Mouse (Mus musculus) forebrain, embryonic 11.5 days (tissue): ENCODE measurements around the gene Nicn1. TPM values are rescaled to one million over a fixed set of nuclear protein-coding genes. Genes with fewer than 3 reads are reported as not detected.
A peak's percentile ranks its signal among the peaks of the same experiment; 100 is the strongest.
"Not testable (repeated sequence)": the region's sequence is repeated elsewhere in the genome, so short reads cannot be mapped to it uniquely, and the experiment has no call there.

Source experiments
- ATAC-seq: fragments of 200-750 bp; cut with Nextera tagmentation; replicated peaks from 2 replicates; pipeline ENCODE4 v1.8.0; 2017; ENCODE audit warnings: moderate TSS enrichment; ENCODE audit not compliant: low FRiP score
- DNase-seq: peaks from one replicate; pipeline ENCODE4 v3.0.0-alpha.2; 2017; ENCODE audit warnings: low spot score
- H3K27ac ChIP-seq: fragments of 300-500 bp; sonication (generic); 2 replicates; pipeline ENCODE4 v1.5.1; 2014; ENCODE audit warnings: low read depth, low read length
- H3K27me3 ChIP-seq: fragments of 300-500 bp; sonication (generic); 2 replicates; pipeline ENCODE4 v1.6.1; 2014; ENCODE audit warnings: mild to moderate bottlenecking, low read length, mixed read lengths; ENCODE audit not compliant: control insufficient read depth, insufficient read depth
- H3K36me3 ChIP-seq: fragments of 300-500 bp; sonication (generic); 2 replicates; pipeline ENCODE4 v1.6.1; 2014; ENCODE audit warnings: mild to moderate bottlenecking, low read length, moderate library complexity, mixed read lengths; ENCODE audit not compliant: control insufficient read depth, insufficient read depth
- H3K4me1 ChIP-seq: fragments of 300-500 bp; sonication (generic); replicated peaks from 2 replicates; pipeline ENCODE4 v1.6.1; 2014; ENCODE audit warnings: low read length, mixed read lengths; ENCODE audit not compliant: control insufficient read depth, insufficient read depth
- H3K4me2 ChIP-seq: fragments of 300-500 bp; sonication (generic); 2 replicates; pipeline ENCODE4 v1.6.1; 2014; ENCODE audit warnings: low read depth, mild to moderate bottlenecking, low read length, moderate library complexity, mixed read lengths; ENCODE audit not compliant: severe bottlenecking
- H3K4me3 ChIP-seq: fragments of 300-500 bp; sonication (generic); 2 replicates; pipeline ENCODE4 v1.5.1; 2014; ENCODE audit warnings: low read depth, low read length
- H3K9ac ChIP-seq: fragments of 300-500 bp; sonication (generic); 2 replicates; pipeline ENCODE4 v1.6.1; 2014; ENCODE audit warnings: low read length
- H3K9me3 ChIP-seq: fragments of 300-500 bp; sonication (generic); 2 replicates; pipeline ENCODE4 v1.6.1; 2016; ENCODE audit warnings: low read length, mixed read lengths; ENCODE audit not compliant: control insufficient read depth
- WGBS: fragments of 180-500 bp; shearing (Covaris S2); extraction: QIAGEN DNeasy Blood & Tissue Kit; methylation state at CpG from one replicate; pipeline ENCODE4 v1.1.7; 2014; 5-methylcytosine and 5-hydroxymethylcytosine counted together
- polyA plus RNA-seq: library from polyadenylated mRNA; unstranded; fragments of >200 nt; fragmentation: Nextera tagmentation; extraction: Ambion mirVana; gene quantifications from 2 replicates; pipeline ENCODE4 v1.2.1, GENCODE M21; 2014

Nicn1 gene
- polyA plus RNA-seq, 1 experiment from 2014 or later, result 46.8 TPM

GRCm38 (mm10) chr9:108272691-108273090 is 17.5 kb upstream of the Nicn1 start:
- no peak for ATAC-seq
- Histone ChIP-seq H3K9me3 (no peaks in the 10 kb centered on the region), H3K9ac (no peak overlapping the region), H3K27ac (no peak overlapping the region), H3K36me3 (no peaks in the 10 kb centered on the region), H3K4me2 (no peak overlapping the region), H3K4me1 (no peaks in the 10 kb centered on the region), H3K4me3 (no peak overlapping the region), H3K27me3 (no peaks in the 10 kb centered on the region)
- DNase-seq, result no peak
- 74% methylated on average over 5 of the region's 5 CpGs for WGBS

- Histone ChIP-seq H3K4me3 (no peak overlapping the region), H3K36me3 (no peaks in the 10 kb centered on the region), H3K4me1 (no peaks in the 10 kb centered on the region), H3K27me3 (no peaks in the 10 kb centered on the region), H3K9me3 (no peaks in the 10 kb centered on the region), H3K27ac (no peak overlapping the region), H3K9ac (no peak overlapping the region), H3K4me2 (no peak overlapping the region)
- 64% methylated on average over 4 of the region's 4 CpGs for WGBS
- DNase-seq, result no peak
- no peak for ATAC-seq
Observed at GRCm38 (mm10) chr9:108273485-108273884, 16.7 kb upstream of the Nicn1 start.

- DNase-seq, result no peak
- no peak for ATAC-seq
- no peak overlapping the region for H3K4me2 ChIP-seq
- H3K27me3 ChIP-seq, result no peaks in the 10 kb centered on the region
- H3K9me3 ChIP-seq, result no peaks in the 10 kb centered on the region
- H3K27ac ChIP-seq, result no peak overlapping the region
- H3K4me1 ChIP-seq, result no peaks in the 10 kb centered on the region
- no peak overlapping the region for H3K9ac ChIP-seq
- no peak overlapping the region for H3K4me3 ChIP-seq
- WGBS, result 73% methylated on average over 5 of the region's 5 CpGs
- H3K36me3 ChIP-seq, result no peaks in the 10 kb centered on the region
Observed at GRCm38 (mm10) chr9:108274476-108275330, 15.5 kb upstream of the Nicn1 start.

- H3K4me3 ChIP-seq, result no peak overlapping the region
- H3K4me1 ChIP-seq, result no peaks in the 10 kb centered on the region
- H3K9me3 ChIP-seq, result no peaks in the 10 kb centered on the region
- DNase-seq, result no peak
- H3K27me3 ChIP-seq, result no peaks in the 10 kb centered on the region
- WGBS, result 68% methylated on average over 6 of the region's 6 CpGs
- no peak overlapping the region for H3K9ac ChIP-seq
- ATAC-seq, result no peak
- no peak overlapping the region for H3K4me2 ChIP-seq
- no peaks in the 10 kb centered on the region for H3K36me3 ChIP-seq
- no peak overlapping the region for H3K27ac ChIP-seq
Observed at GRCm38 (mm10) chr9:108275331-108275659, 14.9 kb upstream of the Nicn1 start.

GRCm38 (mm10) chr9:108278697-108279450 is 11.4 kb upstream of the Nicn1 start:
- H3K27ac ChIP-seq, result no peak overlapping the region
- DNase-seq (peak; percentile 57), ATAC-seq (no peak)
- H3K9me3 ChIP-seq, result no peaks in the 10 kb centered on the region
- no peaks in the 10 kb centered on the region for H3K36me3 ChIP-seq
- 69% methylated on average over 10 of the region's 10 CpGs for WGBS
- no peak overlapping the region for H3K4me2 ChIP-seq
- no peak overlapping the region for H3K4me3 ChIP-seq
- H3K4me1 ChIP-seq, result no peaks in the 10 kb centered on the region
- H3K9ac ChIP-seq, result no peak overlapping the region
- no peaks in the 10 kb centered on the region for H3K27me3 ChIP-seq

- Histone ChIP-seq H3K4me3 (no peak overlapping the region), H3K4me1 (no peaks in the 10 kb centered on the region), H3K27me3 (no peaks in the 10 kb centered on the region), H3K27ac (no peak overlapping the region), H3K36me3 (no peaks in the 10 kb centered on the region), H3K9ac (no peak overlapping the region), H3K9me3 (no peaks in the 10 kb centered on the region), H3K4me2 (no peak overlapping the region)
- 57% methylated on average over 8 of the region's 8 CpGs for WGBS
- ATAC-seq (no peak), DNase-seq (no peak)
Observed at GRCm38 (mm10) chr9:108280071-108280828, 10.0 kb upstream of the Nicn1 start.

- peak; percentile 80 for DNase-seq
- Histone ChIP-seq H3K4me3 (no peak overlapping the region), H3K4me2 (no peak overlapping the region), H3K27me3 (no peaks in the 10 kb centered on the region), H3K9me3 (no peaks in the 10 kb centered on the region), H3K36me3 (no peaks in the 10 kb centered on the region), H3K9ac (no peak overlapping the region), H3K4me1 (no peaks in the 10 kb centered on the region), H3K27ac (no peak overlapping the region)
- 14% methylated on average over 6 of the region's 6 CpGs for WGBS
- ATAC-seq, result 0 out of 2 replicates have a peak, but pooled peaks have one; percentile 39
Observed at GRCm38 (mm10) chr9:108284410-108284809, 5.8 kb upstream of the Nicn1 start.

GRCm38 (mm10) chr9:108287526-108288238 is 2.5 kb upstream of the Nicn1 start:
- not testable (repeated sequence) for H3K4me1 ChIP-seq, H3K27me3 ChIP-seq, H3K36me3 ChIP-seq, ATAC-seq, H3K4me2 ChIP-seq, DNase-seq, H3K9me3 ChIP-seq, H3K9ac ChIP-seq, H3K27ac ChIP-seq, H3K4me3 ChIP-seq
- 94% methylated on average over 4 of the region's 6 CpGs for WGBS
